Mouse (Mus musculus) embryonic facial prominence, embryonic 15.5 days (tissue): ENCODE data around the gene Nfya. TPM values are rescaled to one million over a fixed set of nuclear protein-coding genes. Genes with fewer than 3 reads are reported as not detected.

Source experiments
- ATAC-seq: fragments of 200-750 bp; cut with Nextera tagmentation; 2 replicates; pipeline ENCODE4 v1.8.0; 2017; ENCODE audit warnings: low read depth, moderate TSS enrichment; ENCODE audit not compliant: insufficient number of reproducible peaks, low FRiP score, low TSS enrichment
- H3K27ac ChIP-seq: fragments of 300-500 bp; sonication (generic); replicated peaks from 2 replicates; pipeline ENCODE4 v1.5.1; 2015; ENCODE audit warnings: mild to moderate bottlenecking, inconsistent platforms
- H3K27me3 ChIP-seq: fragments of 300-500 bp; sonication (generic); 2 replicates; pipeline ENCODE4 v1.6.1; 2015; ENCODE audit warnings: inconsistent platforms
- H3K36me3 ChIP-seq: fragments of 300-500 bp; sonication (generic); 2 replicates; pipeline ENCODE4 v1.6.1; 2015; ENCODE audit warnings: mild to moderate bottlenecking, inconsistent platforms
- H3K4me1 ChIP-seq: fragments of 300-500 bp; sonication (generic); 2 replicates; pipeline ENCODE4 v1.6.1; 2015; ENCODE audit warnings: inconsistent platforms
- H3K4me2 ChIP-seq: fragments of 300-500 bp; sonication (generic); replicated peaks from 2 replicates; pipeline ENCODE4 v1.6.1; 2015; ENCODE audit warnings: mild to moderate bottlenecking, inconsistent platforms
- H3K4me3 ChIP-seq: fragments of 300-500 bp; sonication (generic); replicated peaks from 2 replicates; pipeline ENCODE4 v1.5.1; 2015; ENCODE audit warnings: mild to moderate bottlenecking, inconsistent platforms
- H3K9ac ChIP-seq: fragments of 300-500 bp; sonication (generic); 2 replicates; pipeline ENCODE4 v1.6.1; 2015; ENCODE audit warnings: inconsistent platforms
- H3K9me3 ChIP-seq: fragments of 300-500 bp; sonication (generic); replicated peaks from 2 replicates; pipeline ENCODE4 v1.6.1; 2016; ENCODE audit warnings: inconsistent platforms
- WGBS: fragments of 180-500 bp; shearing (Covaris S2); methylation state at CpG from one replicate; pipeline ENCODE4 v1.1.7; 2015; 5-methylcytosine and 5-hydroxymethylcytosine counted together
- polyA plus RNA-seq: library from polyadenylated mRNA; unstranded; fragments of >200 nt; fragmentation: Nextera tagmentation; extraction: Ambion mirVana; gene quantifications from 2 replicates; pipeline ENCODE4 v1.2.1, GENCODE M21; 2015

The Nfya gene
- polyA plus RNA-seq, 1 experiment from 2014 or later: 14.2 TPM

GRCm38 (mm10) chr17:48388666-48389065 is 21.0 kb downstream of the Nfya start:
- no peaks in the 10 kb centered on the region for H3K9me3 ChIP-seq
- peaks cover 79% of the 10 kb centered on the region for H3K36me3 ChIP-seq
- WGBS: 89% methylated on average over 2 of the region's 2 CpGs
- no peaks in the 10 kb centered on the region for H3K4me1 ChIP-seq
- H3K27ac ChIP-seq: no peak overlapping the region
- no peak overlapping the region for H3K9ac ChIP-seq
- no peak for ATAC-seq
- no peak overlapping the region for H3K4me3 ChIP-seq
- H3K4me2 ChIP-seq: no peak overlapping the region
- H3K27me3 ChIP-seq: no peaks in the 10 kb centered on the region

GRCm38 (mm10) chr17:48385786-48386461 is 23.8 kb downstream of the Nfya start:
- no peaks in the 10 kb centered on the region for H3K27me3 ChIP-seq
- no peak overlapping the region for H3K9ac ChIP-seq
- H3K4me1 ChIP-seq: no peaks in the 10 kb centered on the region
- H3K9me3 ChIP-seq: no peaks in the 10 kb centered on the region
- H3K4me2 ChIP-seq: no peak overlapping the region
- H3K27ac ChIP-seq: no peak overlapping the region
- H3K36me3 ChIP-seq: peaks cover 52% of the 10 kb centered on the region
- no peak overlapping the region for H3K4me3 ChIP-seq
- 67% methylated on average over 2 of the region's 2 CpGs for WGBS
- no peak for ATAC-seq

DNA sequence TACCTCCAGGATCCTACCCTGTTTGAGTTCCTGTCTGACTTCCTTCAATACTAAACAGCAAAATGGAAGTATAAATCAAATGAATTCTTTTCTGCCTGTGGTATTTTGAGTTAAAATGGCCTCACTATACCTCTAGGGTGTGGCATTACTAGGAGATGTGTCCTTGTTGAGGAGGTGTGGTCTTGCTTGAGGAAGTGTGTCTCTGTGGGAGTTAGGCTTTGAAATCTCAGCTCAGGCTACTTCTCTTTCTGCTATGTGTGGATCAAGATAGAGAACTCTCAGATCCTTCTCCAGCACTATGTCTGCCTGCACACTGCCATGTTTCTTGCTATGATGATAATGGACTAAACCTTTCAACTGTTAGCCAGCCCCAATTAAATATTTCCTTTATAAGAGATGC is 30.7 kb downstream of the Nfya start:
- no peaks in the 10 kb centered on the region for H3K9me3 ChIP-seq
- H3K27ac ChIP-seq: no peak overlapping the region
- no peak overlapping the region for H3K9ac ChIP-seq
- H3K4me3 ChIP-seq: no peak overlapping the region
- no peak overlapping the region for H3K4me2 ChIP-seq
- H3K4me1 ChIP-seq: no peaks in the 10 kb centered on the region
- ATAC-seq: no peak
- H3K36me3 ChIP-seq: no peaks in the 10 kb centered on the region
- no peaks in the 10 kb centered on the region for H3K27me3 ChIP-seq

- no peaks in the 10 kb centered on the region for H3K36me3 ChIP-seq
- H3K9me3 ChIP-seq: no peaks in the 10 kb centered on the region
- no peak overlapping the region for H3K27ac ChIP-seq
- no peaks in the 10 kb centered on the region for H3K4me1 ChIP-seq
- H3K4me2 ChIP-seq: no peak overlapping the region
- no peak overlapping the region for H3K4me3 ChIP-seq
- H3K27me3 ChIP-seq: no peaks in the 10 kb centered on the region
- 93% methylated on average over 1 of the region's 1 CpGs for WGBS
- no peak overlapping the region for H3K9ac ChIP-seq
- ATAC-seq: no peak
These were observed 33.6 kb downstream of the Nfya start for GRCm38 (mm10) chr17:48376102-48376501.

DNA sequence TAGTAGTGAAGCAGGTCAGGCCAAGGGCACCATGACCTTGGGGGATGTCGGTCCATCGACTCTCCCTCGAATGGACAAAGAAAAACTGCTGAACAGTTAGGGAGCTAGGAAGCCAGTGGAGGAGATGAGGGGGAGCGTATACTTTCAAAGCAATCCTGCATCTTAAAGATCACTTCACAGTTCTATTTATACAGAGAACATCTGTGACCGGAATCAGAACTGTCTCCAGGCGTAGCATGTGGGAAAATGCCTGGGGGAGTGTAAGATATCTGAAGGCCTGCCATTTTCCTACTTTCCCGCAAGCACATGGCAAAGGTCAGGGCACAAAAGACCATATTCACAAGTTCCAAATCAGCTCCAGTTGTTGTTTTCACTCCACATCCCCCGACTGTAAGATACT is 36.7 kb downstream of the Nfya start:
- Histone ChIP-seq H3K9me3 (no peaks in the 10 kb centered on the region), H3K27ac (no peak overlapping the region), H3K4me3 (no peak overlapping the region), H3K4me2 (no peak overlapping the region), H3K36me3 (no peaks in the 10 kb centered on the region), H3K9ac (no peak overlapping the region), H3K4me1 (no peaks in the 10 kb centered on the region), H3K27me3 (no peaks in the 10 kb centered on the region)
- WGBS: 48% methylated on average over 8 of the region's 8 CpGs
- no peak for ATAC-seq

GRCm38 (mm10) chr17:48371621-48372020 is 38.1 kb downstream of the Nfya start:
- Histone ChIP-seq H3K36me3 (no peaks in the 10 kb centered on the region), H3K4me2 (no peak overlapping the region), H3K4me1 (no peaks in the 10 kb centered on the region), H3K4me3 (no peak overlapping the region), H3K9ac (no peak overlapping the region), H3K9me3 (no peaks in the 10 kb centered on the region), H3K27ac (no peak overlapping the region), H3K27me3 (no peaks in the 10 kb centered on the region)
- no peak for ATAC-seq

DNA sequence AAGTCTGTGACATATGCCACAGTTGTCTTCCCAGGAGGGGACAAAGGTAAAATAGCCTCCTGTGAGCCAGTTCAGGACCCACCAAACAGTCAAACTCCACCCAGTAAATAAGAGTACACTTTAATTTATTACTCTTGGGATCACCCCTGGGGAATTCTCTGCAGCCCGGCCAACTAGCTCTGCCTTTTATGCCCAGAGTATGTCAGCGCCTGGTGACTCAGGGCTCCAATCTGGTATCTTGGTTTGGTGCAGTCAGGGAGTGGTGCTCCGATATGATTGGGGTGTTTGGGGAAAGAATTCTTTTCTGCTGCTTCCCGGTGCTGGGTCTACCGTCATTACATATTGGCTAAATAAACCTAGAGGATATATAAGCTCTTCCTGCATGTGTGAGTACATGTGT is 42.9 kb downstream of the Nfya start:
- Histone ChIP-seq H3K36me3 (no peaks in the 10 kb centered on the region), H3K4me2 (no peak overlapping the region), H3K4me3 (no peak overlapping the region), H3K27me3 (no peaks in the 10 kb centered on the region), H3K27ac (no peak overlapping the region), H3K9me3 (no peaks in the 10 kb centered on the region), H3K9ac (no peak overlapping the region), H3K4me1 (no peaks in the 10 kb centered on the region)
- 84% methylated on average over 5 of the region's 5 CpGs for WGBS
- no peak for ATAC-seq

GRCm38 (mm10) chr17:48365511-48366155 is 44.1 kb downstream of the Nfya start:
- H3K9ac ChIP-seq: no peak overlapping the region
- H3K36me3 ChIP-seq: no peaks in the 10 kb centered on the region
- no peak for ATAC-seq
- no peak overlapping the region for H3K4me2 ChIP-seq
- WGBS: 73% methylated on average over 9 of the region's 9 CpGs
- H3K4me1 ChIP-seq: no peaks in the 10 kb centered on the region
- H3K4me3 ChIP-seq: no peak overlapping the region
- H3K9me3 ChIP-seq: no peaks in the 10 kb centered on the region
- H3K27me3 ChIP-seq: no peaks in the 10 kb centered on the region
- H3K27ac ChIP-seq: no peak overlapping the region

DNA sequence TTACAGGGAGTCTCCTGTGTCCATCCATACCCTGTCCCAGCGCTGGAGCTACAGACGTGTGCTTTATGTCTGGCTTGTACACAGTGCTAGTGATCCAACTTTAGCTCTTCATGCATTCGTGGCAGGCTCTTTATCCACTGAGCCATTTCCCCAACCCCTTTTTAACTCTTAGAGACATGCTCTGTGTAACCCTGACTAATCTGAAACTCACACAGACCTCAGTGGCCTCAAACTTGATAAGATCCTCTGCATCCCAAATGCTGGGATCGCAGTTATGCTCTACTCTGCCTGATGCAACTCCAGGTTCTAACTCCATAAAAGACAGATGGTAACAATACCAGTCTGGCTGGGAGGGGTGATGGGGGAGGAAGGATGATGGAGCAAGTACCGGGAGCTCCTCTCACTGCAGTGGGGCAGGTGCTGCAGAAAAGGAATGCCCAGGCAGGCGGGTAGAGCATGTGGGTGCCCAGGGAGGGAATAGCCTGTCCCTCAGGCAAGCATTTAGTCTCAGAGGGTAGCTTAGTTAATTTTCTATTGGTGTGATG is 46.2 kb downstream of the Nfya start:
- Histone ChIP-seq H3K4me1 (no peaks in the 10 kb centered on the region), H3K9ac (no peak overlapping the region), H3K27me3 (no peaks in the 10 kb centered on the region), H3K4me3 (no peak overlapping the region), H3K4me2 (no peak overlapping the region), H3K27ac (no peak overlapping the region), H3K9me3 (no peaks in the 10 kb centered on the region), H3K36me3 (no peaks in the 10 kb centered on the region)
- 63% methylated on average over 6 of the region's 6 CpGs for WGBS
- ATAC-seq: no peak

DNA sequence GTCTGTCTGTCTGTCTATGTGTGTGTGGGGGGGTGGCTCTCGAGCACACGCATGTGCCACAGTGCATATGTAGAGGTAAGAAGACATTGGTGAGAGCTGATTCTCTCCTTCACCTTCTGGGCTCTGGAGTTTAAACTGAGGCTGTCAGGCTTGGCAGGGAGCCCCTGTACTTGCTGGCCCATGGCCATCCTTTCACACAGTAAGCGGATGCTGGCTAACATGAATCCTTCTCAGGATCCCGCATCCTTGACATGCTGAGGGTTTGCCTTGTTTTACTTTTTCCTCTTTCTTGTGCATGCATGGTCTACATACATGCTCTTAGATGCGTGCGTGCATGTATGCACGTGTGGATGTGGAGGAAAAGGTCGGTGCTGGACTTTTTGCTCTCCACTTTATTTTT is 46.7 kb downstream of the Nfya start:
- no peak for ATAC-seq
- Histone ChIP-seq H3K27me3 (no peaks in the 10 kb centered on the region), H3K36me3 (no peaks in the 10 kb centered on the region), H3K9ac (no peak overlapping the region), H3K4me3 (no peak overlapping the region), H3K4me2 (no peak overlapping the region), H3K4me1 (no peaks in the 10 kb centered on the region), H3K27ac (no peak overlapping the region), H3K9me3 (no peaks in the 10 kb centered on the region)
- WGBS: 79% methylated on average over 8 of the region's 8 CpGs

DNA sequence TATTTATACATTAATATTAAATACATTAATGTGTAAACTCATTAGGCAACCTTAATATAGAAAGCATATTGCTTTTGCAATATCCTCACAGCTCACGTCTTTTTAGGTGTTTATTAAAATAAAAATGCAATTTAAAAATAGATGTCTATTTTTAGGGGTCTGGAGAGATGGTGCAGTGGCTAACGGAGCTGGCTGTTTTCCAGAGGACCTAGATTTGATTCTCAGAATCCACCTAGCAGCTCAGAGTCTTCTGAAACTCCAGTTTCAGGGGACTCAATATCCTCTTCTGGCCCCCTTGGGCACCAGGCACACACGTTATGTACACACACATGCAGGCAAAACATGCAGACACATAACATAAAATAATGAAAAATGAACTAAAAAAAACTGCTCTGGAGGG is 47.4 kb downstream of the Nfya start:
- no peak overlapping the region for H3K27ac ChIP-seq
- H3K4me2 ChIP-seq: no peak overlapping the region
- H3K9me3 ChIP-seq: no peaks in the 10 kb centered on the region
- H3K4me1 ChIP-seq: no peaks in the 10 kb centered on the region
- H3K9ac ChIP-seq: no peak overlapping the region
- no peak for ATAC-seq
- no peaks in the 10 kb centered on the region for H3K27me3 ChIP-seq
- H3K36me3 ChIP-seq: no peaks in the 10 kb centered on the region
- H3K4me3 ChIP-seq: no peak overlapping the region
- 68% methylated on average over 3 of the region's 3 CpGs for WGBS

DNA sequence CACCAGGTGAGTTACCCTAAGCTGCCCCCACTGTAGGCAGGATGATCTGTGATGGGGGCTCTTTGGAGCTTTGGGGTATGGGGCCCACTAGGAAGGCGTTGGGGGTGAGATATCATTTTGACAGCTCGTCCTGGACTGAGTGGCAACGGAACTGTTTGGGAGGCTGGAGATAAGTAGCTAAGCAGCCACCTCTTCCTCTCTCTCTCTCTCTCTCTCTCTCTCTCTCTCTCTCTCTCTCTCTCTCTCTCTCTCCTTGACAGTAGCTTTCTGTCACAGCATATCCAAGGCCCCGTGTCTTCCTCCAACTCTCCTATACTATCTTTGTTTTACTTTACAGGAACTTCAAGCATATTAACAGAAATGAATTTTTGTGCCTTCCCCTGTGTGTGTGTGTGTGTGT is 49.2 kb downstream of the Nfya start:
- Histone ChIP-seq H3K9me3 (no peaks in the 10 kb centered on the region), H3K36me3 (no peaks in the 10 kb centered on the region), H3K9ac (no peak overlapping the region), H3K4me2 (no peak overlapping the region), H3K27ac (no peak overlapping the region), H3K4me3 (no peak overlapping the region), H3K27me3 (no peaks in the 10 kb centered on the region), H3K4me1 (no peaks in the 10 kb centered on the region)
- ATAC-seq: no peak
- 71% methylated on average over 4 of the region's 4 CpGs for WGBS
